Comparison of ENCODE assay signal across 27 mouse cellular contexts in genomic region chr17:27765066-27765465, GRCm38 (mm10). TPM values are rescaled to one million over a fixed set of nuclear protein-coding genes. Genes with fewer than 3 reads are reported as not detected.
DNase-seq lines count a peak whose midpoint lies in the region; ATAC-seq lines count a peak whose summit lies in the region.
"Had no signal": no experiment of that assay in that cellular context is flagged by ENCODE, and none has a peak within 500 bp of the region (broad histone marks: within the 10 kb centered on the region; RNA-seq: fewer than 3 reads in every experiment).

No protein-coding gene starts in this region.

- peaks cover 8% of the 10 kb centered on the region; the same call in 1 of the 2 replicates for H3K4me1 ChIP-seq in intestine, embryonic 15.5 days (replicated peaks)
- H3K4me1 ChIP-seq in forebrain, embryonic 16.5 days (replicated peaks; ENCODE audit: control insufficient read depth, insufficient read depth, low read length), result peaks cover 4% of the 10 kb centered on the region; the same call in 1 of the 2 replicates
- H3K4me1 ChIP-seq: embryonic facial prominence, embryonic 13.5 days; forebrain, embryonic 15.5 days had no signal

- DNase-seq in 3134 (ENCODE audit: extremely low read depth, insufficient read length, low spot score) (peak; percentile 73), 3T3-L1 (ENCODE audit: low read depth, low spot score) (peak; percentile 96), NIH3T3 (ENCODE audit: low read depth) (peak; percentile 92)
- DNase-seq in fibroblast of lung, adult 2 months (ENCODE audit: low read depth), result peak; percentile 73
- DNase-seq in heart, postnatal 4 days, result no peak
- no peak for DNase-seq in ovary, postnatal 10 days (ENCODE audit: low spot score)
- DNase-seq: adrenal gland, adult 2 months; adrenal gland, postnatal 10 days; adrenal gland, postnatal 25 days; cerebellum, adult 11-12 months; cerebellum, adult 2 months; cerebellum, adult 9-10 months; cerebellum, postnatal 10 days; cerebellum, postnatal 25 days; embryo, embryonic 11 days had no signal

- H3K27me3 ChIP-seq in intestine, embryonic 15.5 days (replicated peaks), result no peaks in the 10 kb centered on the region
- no peaks in the 10 kb centered on the region for H3K27me3 ChIP-seq in forebrain, embryonic 16.5 days (replicated peaks; ENCODE audit: control insufficient read depth, insufficient read depth, low read length)
- H3K27me3 ChIP-seq: CH12.LX; embryonic facial prominence, embryonic 13.5 days; embryonic facial prominence, embryonic 15.5 days; forebrain, embryonic 13.5 days; forebrain, embryonic 15.5 days had no signal

- no peak overlapping the region for H3K4me3 ChIP-seq in intestine, embryonic 15.5 days (replicated peaks)
- no peak overlapping the region for H3K4me3 ChIP-seq in forebrain, embryonic 16.5 days (replicated peaks; ENCODE audit: low read length)
- H3K4me3 ChIP-seq: embryonic facial prominence, embryonic 13.5 days; embryonic facial prominence, embryonic 15.5 days; erythroblast, embryonic 14.5 days; forebrain, embryonic 13.5 days; forebrain, embryonic 15.5 days had no signal

- no peak overlapping the region for H3K27ac ChIP-seq in intestine, embryonic 15.5 days
- H3K27ac ChIP-seq in forebrain, embryonic 16.5 days (ENCODE audit: low read length), result no peak overlapping the region
- H3K27ac ChIP-seq: embryonic facial prominence, embryonic 13.5 days; embryonic facial prominence, embryonic 15.5 days; forebrain, embryonic 13.5 days; forebrain, embryonic 15.5 days had no signal

- ATAC-seq in intestine, embryonic 15.5 days, result no peak
- ATAC-seq in forebrain, embryonic 16.5 days, result no peak
- ATAC-seq: CD4-positive, CD25-positive, alpha-beta regulatory T cell, adult 4 months; forebrain, embryonic 13.5 days; forebrain, embryonic 15.5 days had no signal

- no peak overlapping the region for H3K4me2 ChIP-seq in intestine, embryonic 15.5 days (replicated peaks)
- H3K4me2 ChIP-seq in forebrain, embryonic 16.5 days (ENCODE audit: low read length), result no peak overlapping the region
- H3K4me2 ChIP-seq: embryonic facial prominence, embryonic 13.5 days; embryonic facial prominence, embryonic 15.5 days; forebrain, embryonic 13.5 days; forebrain, embryonic 15.5 days had no signal

- H3K36me3 ChIP-seq in intestine, embryonic 15.5 days, result peaks cover 34% of the 10 kb centered on the region
- H3K36me3 ChIP-seq in forebrain, embryonic 16.5 days (ENCODE audit: control insufficient read depth, insufficient read depth), result 0 out of 2 replicates have a peak, but pooled peaks cover 2% of the 10 kb centered on the region

- no peak overlapping the region for H3K9ac ChIP-seq in intestine, embryonic 15.5 days
- H3K9ac ChIP-seq in forebrain, embryonic 16.5 days (replicated peaks; ENCODE audit: low read depth, low read length), result no peak overlapping the region
- H3K9ac ChIP-seq: embryonic facial prominence, embryonic 13.5 days; embryonic facial prominence, embryonic 15.5 days; forebrain, embryonic 13.5 days; forebrain, embryonic 15.5 days had no signal

- H3K9me3 ChIP-seq in intestine, embryonic 15.5 days, result no peaks in the 10 kb centered on the region
- 0 out of 2 replicates have a peak, but pooled peaks cover 6% of the 10 kb centered on the region for H3K9me3 ChIP-seq in forebrain, embryonic 16.5 days (ENCODE audit: control insufficient read depth, low read length)
- H3K9me3 ChIP-seq: embryonic facial prominence, embryonic 15.5 days; forebrain, embryonic 15.5 days had no signal

- WGBS in intestine, embryonic 15.5 days, result 92% methylated on average over 6 of the region's 6 CpGs
- 98% methylated on average over 6 of the region's 6 CpGs for WGBS in forebrain, embryonic 16.5 days

RNA-seq across cellular contexts. Expression of gene Spdef, which starts 36.3 kb away (rescaled TPM):
- 14.1 and 17.1 TPM in 2 replicates for polyA plus RNA-seq in intestine, embryonic 15.5 days (2015; fragmentation: Nextera tagmentation; extraction: Ambion mirVana)
- 0.27 and 0.70 TPM in 2 replicates for polyA plus RNA-seq in forebrain, embryonic 16.5 days (2015; fragmentation: Nextera tagmentation; extraction: Ambion mirVana)
- total RNA-seq in heart, postnatal 4 days (2021), result under 1 TPM; 0.16 to 0.38 TPM
- total RNA-seq: adrenal gland, postnatal 10 days; adrenal gland, postnatal 25 days; CH12.LX; common myeloid progenitor, adult 5-6 weeks; G1E had no signal
- polyA plus RNA-seq: CD4-positive, CD25-positive, alpha-beta regulatory T cell, adult 4 months; embryonic facial prominence, embryonic 11.5 days; embryonic facial prominence, embryonic 13.5 days; erythroblast, embryonic 14.5 days had no signal

RNA-seq across cellular contexts. Expression of gene D17Wsu92e, which starts 55.4 kb away (rescaled TPM):
- polyA plus RNA-seq in intestine, embryonic 15.5 days (2015; fragmentation: Nextera tagmentation; extraction: Ambion mirVana), result 19.0 and 22.1 TPM in 2 replicates
- polyA plus RNA-seq in forebrain, embryonic 16.5 days (2015; fragmentation: Nextera tagmentation; extraction: Ambion mirVana), result 11.9 and 12.4 TPM in 2 replicates
- total RNA-seq in heart, postnatal 4 days (2021), result 100 to 1,000 TPM; 104 to 107 TPM

Comparison
In these comparisons a context has a peak if more than half of its experiments do, and no peak if none do; other contexts are left out.
1. DNase-seq: peak in 3134 (single experiment), 3T3-L1 (single experiment), NIH3T3 (single experiment) and fibroblast of lung, adult 2 months (single experiment); none in heart, postnatal 4 days (single experiment) and ovary, postnatal 10 days (single experiment).